Mouse (Mus musculus) liver, embryonic 11.5 days (tissue): Measurements from ENCODE around the gene Abce1. TPM values are rescaled to one million over a fixed set of nuclear protein-coding genes. Genes with fewer than 3 reads are reported as not detected.
A peak's percentile ranks its signal among the peaks of the same experiment; 100 is the strongest.
"Not testable (repeated sequence)": the region's sequence is repeated elsewhere in the genome, so short reads cannot be mapped to it uniquely, and the experiment has no call there.

ENCODE experiments used
- ATAC-seq: fragments of 200-750 bp; cut with Nextera tagmentation; replicated peaks from 2 replicates; pipeline ENCODE4 v1.8.0; 2017; ENCODE audit warnings: moderate number of reproducible peaks, mild to moderate bottlenecking, moderate TSS enrichment, moderate library complexity; ENCODE audit not compliant: low FRiP score
- DNase-seq: peaks from one replicate; pipeline ENCODE4 v3.0.0-alpha.2; 2017; ENCODE audit warnings: low spot score
- H3K27ac ChIP-seq: fragments of 300-500 bp; sonication (generic); 2 replicates; pipeline ENCODE4 v1.5.1; 2014; ENCODE audit warnings: mild to moderate bottlenecking, low read depth, low read length, control low read depth
- H3K27me3 ChIP-seq: fragments of 300-500 bp; sonication (generic); replicated peaks from 2 replicates; pipeline ENCODE4 v1.6.1; 2014; ENCODE audit warnings: low read length, mixed read lengths; ENCODE audit not compliant: control insufficient read depth, insufficient read depth
- H3K36me3 ChIP-seq: fragments of 300-500 bp; sonication (generic); 2 replicates; pipeline ENCODE4 v1.6.1; 2014; ENCODE audit warnings: mild to moderate bottlenecking, low read length, moderate library complexity, mixed read lengths; ENCODE audit not compliant: control insufficient read depth, insufficient read depth
- H3K4me1 ChIP-seq: fragments of 300-500 bp; sonication (generic); replicated peaks from 2 replicates; pipeline ENCODE4 v1.6.1; 2014; ENCODE audit warnings: low read length, mixed read lengths; ENCODE audit not compliant: control insufficient read depth, insufficient read depth
- H3K4me2 ChIP-seq: fragments of 300-500 bp; sonication (generic); 2 replicates; pipeline ENCODE4 v1.6.1; 2014; ENCODE audit warnings: mild to moderate bottlenecking, control low read depth, moderate library complexity
- H3K4me3 ChIP-seq: fragments of 300-500 bp; sonication (generic); 2 replicates; pipeline ENCODE4 v1.5.1; 2014; ENCODE audit warnings: low read depth, low read length, control low read depth
- H3K9ac ChIP-seq: fragments of 300-500 bp; sonication (generic); 2 replicates; pipeline ENCODE4 v1.6.1; 2014; ENCODE audit warnings: low read depth, low read length, control low read depth
- H3K9me3 ChIP-seq: fragments of 300-500 bp; sonication (generic); 2 replicates; pipeline ENCODE4 v1.6.1; 2016; ENCODE audit warnings: low read length, inconsistent platforms, mixed read lengths; ENCODE audit not compliant: control insufficient read depth
- WGBS: fragments of 180-500 bp; shearing (Covaris S2); extraction: QIAGEN DNeasy Blood & Tissue Kit; methylation state at CpG from one replicate; pipeline ENCODE4 v1.1.7; 2014; 5-methylcytosine and 5-hydroxymethylcytosine counted together
- polyA plus RNA-seq: library from polyadenylated mRNA; unstranded; fragments of >200 nt; fragmentation: Nextera tagmentation; extraction: Ambion mirVana; gene quantifications from 2 replicates; pipeline ENCODE4 v1.2.1, GENCODE M21; 2014

The Abce1 gene
- polyA plus RNA-seq, 1 experiment from 2014 or later = 182 TPM

DNA sequence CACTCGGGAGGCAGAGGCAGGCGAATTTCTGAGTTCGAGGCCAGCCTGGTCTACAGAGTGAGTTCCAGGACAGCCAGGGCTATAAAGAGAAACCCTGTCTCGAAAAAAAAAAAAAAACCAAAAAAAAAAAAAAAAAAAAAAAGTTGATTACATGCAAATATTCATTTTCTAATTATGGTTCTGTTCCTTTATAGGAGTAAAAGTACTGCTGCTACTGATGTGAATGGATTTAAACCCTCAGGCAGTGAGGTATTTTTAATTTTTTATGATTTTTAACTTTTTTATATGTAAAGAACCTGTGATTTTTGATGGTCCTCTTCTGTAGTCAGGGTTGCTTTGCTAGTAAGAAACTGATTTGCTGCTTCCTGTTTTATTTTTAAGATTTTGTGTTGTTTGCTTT lies 52.8 kb downstream of the Abce1 start:
- DNase-seq, H3K27me3 ChIP-seq, H3K27ac ChIP-seq, H3K4me2 ChIP-seq, H3K4me3 ChIP-seq, H3K4me1 ChIP-seq, H3K9me3 ChIP-seq, H3K9ac ChIP-seq, ATAC-seq: not testable (repeated sequence)
- 92% methylated on average over 4 of the region's 4 CpGs for WGBS
- H3K36me3 ChIP-seq = peaks cover 38% of the 10 kb centered on the region

DNA sequence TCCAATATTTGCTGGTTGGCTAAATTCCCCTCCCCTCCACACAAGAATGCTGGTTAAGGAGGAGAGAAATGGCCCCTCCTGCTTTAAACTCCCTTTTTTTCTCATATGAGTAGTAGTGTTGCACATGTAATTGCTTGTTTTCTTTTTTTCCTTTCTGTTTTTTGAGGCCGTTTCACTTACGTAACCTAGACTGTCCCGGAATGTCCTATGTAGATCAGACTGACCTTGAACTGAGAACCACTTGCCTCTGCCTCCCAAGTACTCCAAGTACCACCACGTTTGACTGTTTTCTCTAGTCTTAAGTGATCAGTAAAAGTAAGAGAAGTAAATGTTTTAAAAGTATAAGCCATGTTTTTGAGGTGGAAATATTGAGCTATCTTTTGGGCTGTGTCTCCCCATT lies 57.8 kb downstream of the Abce1 start:
- DNase-seq = no peak
- Histone ChIP-seq H3K27ac (no peak overlapping the region), H3K36me3 (peaks cover 19% of the 10 kb centered on the region), H3K4me1 (no peaks in the 10 kb centered on the region), H3K9me3 (no peaks in the 10 kb centered on the region), H3K4me3 (no peak overlapping the region), H3K9ac (no peak overlapping the region), H3K4me2 (no peak overlapping the region), H3K27me3 (no peaks in the 10 kb centered on the region)
- 87% methylated on average over 4 of the region's 4 CpGs for WGBS
- no peak for ATAC-seq

DNA sequence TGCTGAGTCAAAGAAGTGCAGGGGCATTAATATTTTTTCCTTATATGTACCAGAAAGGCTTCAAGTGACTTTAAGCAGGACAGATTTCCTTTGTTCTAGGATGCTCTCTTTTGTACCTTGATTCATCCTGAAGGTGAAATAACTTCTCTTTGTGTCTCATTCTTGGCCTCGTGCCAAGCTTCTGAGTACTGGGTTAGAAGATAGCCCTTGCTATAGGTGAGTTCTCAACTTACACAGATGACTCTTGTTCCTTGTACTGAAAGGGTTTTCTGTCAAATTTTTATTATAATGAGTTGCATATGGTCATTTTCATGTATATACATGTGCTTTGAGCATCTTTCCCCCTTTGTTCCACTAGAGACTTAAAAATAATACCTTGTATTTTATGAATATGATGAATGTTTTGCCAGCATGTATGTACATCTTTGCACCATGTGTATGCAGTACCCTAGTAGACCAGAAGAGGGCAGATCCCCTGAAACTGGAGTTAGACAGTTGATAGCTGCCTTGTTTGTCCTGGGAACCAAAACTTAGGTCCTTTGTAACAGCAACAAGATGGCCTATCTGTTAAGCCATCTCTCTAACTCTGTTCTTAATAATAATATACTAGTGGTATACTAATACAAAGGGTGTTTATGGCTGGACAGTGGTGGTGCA lies 61.3 kb downstream of the Abce1 start:
- WGBS = 83% methylated on average over 1 of the region's 1 CpGs
- Histone ChIP-seq H3K4me2 (no peak overlapping the region), H3K27me3 (no peaks in the 10 kb centered on the region), H3K4me3 (no peak overlapping the region), H3K9ac (no peak overlapping the region), H3K36me3 (peaks cover 21% of the 10 kb centered on the region), H3K4me1 (no peaks in the 10 kb centered on the region), H3K27ac (no peak overlapping the region), H3K9me3 (no peaks in the 10 kb centered on the region)
- DNase-seq = no peak
- 0 out of 2 replicates have a peak, but pooled peaks have one; percentile 41 for ATAC-seq

DNA sequence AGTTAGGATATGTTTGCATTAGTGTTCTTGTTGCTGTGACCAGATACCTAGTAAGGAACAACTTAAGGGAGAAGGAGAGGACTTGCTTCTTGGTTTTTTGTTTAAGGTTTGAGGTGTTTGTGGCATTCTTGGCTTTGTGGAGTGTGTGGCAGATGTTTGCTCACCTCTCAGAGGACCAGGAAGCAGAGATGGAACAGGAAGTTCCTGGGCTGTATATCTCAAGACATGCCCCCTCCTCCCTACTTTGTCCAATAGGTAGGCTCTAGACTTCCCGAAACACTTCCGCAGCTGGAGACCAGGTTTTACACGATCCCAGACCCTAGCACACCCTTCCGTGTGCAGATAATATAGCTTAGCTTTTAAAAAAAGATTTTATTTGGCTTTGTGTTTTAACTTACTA lies 62.0 kb downstream of the Abce1 start:
- Histone ChIP-seq H3K9me3 (no peaks in the 10 kb centered on the region), H3K9ac (no peak overlapping the region)

DNA sequence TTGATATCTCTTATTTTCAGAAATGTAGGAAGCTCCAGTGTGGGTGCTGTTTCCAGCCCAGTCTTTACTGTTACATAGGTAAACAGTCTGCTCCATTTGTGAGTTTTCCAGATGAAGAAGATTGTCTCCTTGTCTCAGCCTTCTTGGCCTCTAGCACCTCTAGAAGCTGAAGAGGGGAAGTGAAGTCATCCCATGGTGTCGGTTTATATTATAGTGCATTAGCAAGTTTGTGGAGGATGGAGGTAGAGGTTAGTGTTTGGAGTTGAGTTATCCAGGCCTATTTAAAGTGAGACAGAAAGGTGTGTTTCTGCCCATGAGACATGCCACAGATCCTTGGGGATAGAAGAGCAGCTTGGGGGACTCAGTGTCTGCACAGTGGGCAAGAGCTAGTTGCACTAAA lies 70.4 kb downstream of the Abce1 start:
- peaks cover 9% of the 10 kb centered on the region; the same call in 1 of the 2 replicates for H3K36me3 ChIP-seq
- H3K9ac ChIP-seq = peak overlapping the region; percentile 49
- no peak overlapping the region for H3K27ac ChIP-seq
- no peak for ATAC-seq
- H3K4me1 ChIP-seq = peaks cover 29% of the 10 kb centered on the region
- no peaks in the 10 kb centered on the region for H3K27me3 ChIP-seq
- peak overlapping the region; percentile 97 for H3K4me3 ChIP-seq
- H3K9me3 ChIP-seq = no peaks in the 10 kb centered on the region
- 8% methylated on average over 1 of the region's 1 CpGs for WGBS
- DNase-seq = no peak
- H3K4me2 ChIP-seq = peak overlapping the region; percentile 86

More for the DNA sequence above, 62.0 kb downstream of the Abce1 start:
- WGBS = 92% methylated on average over 4 of the region's 4 CpGs
- DNase-seq (no peak), ATAC-seq (no peak)
- no peak overlapping the region for H3K4me2 ChIP-seq
- H3K36me3 ChIP-seq = peaks cover 20% of the 10 kb centered on the region
- no peak overlapping the region for H3K4me3 ChIP-seq
- no peaks in the 10 kb centered on the region for H3K27me3 ChIP-seq
- H3K4me1 ChIP-seq = peaks cover under 1% of the 10 kb centered on the region; the same call in 1 of the 2 replicates
- H3K27ac ChIP-seq = no peak overlapping the region

DNA sequence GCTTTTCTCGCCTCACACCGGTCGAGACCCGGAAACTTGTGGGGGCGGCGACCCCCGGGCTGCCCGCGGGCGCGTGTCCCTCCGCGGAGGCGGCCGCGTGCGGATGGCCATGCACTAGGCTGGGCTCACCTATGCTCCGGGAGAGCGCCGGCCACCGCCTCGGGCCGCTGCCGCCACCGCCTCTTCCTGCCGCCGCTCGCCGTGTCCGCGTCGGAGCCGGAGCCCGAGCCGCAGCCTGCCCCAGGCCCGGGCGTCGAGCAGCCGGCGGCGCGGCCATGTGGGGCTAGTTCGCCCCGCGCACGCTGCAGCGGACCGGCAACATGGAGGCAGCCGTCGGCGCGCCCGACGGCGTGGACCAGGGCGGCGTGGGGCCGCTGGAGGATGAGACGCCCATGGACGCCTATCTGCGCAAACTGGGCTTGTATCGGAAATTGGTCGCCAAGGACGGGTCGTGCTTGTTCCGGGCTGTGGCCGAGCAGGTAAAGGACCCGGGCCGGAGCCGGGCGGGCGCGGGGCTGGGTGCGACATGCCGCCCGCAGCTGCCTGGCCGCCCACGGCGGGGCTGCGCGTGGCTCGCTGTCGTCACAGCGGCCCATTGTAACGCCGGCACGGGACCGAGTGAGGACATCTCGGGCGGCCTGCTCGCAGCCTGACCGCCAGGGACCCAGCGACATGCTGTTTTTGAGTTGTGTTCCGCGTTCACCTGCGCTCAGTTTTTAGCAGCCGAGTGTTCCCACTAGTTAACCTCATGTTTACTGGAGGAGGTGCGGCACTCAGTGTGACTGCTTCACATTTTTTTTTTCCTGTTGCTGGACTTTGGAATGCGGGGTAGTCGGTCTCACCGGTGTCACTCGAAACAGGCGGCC lies 71.7 kb downstream of the Abce1 start, which contains the start of gene Otud4:
Gene Otud4 (plus strand): TSS at position 33 of the 866 bp plus-strand sequence.
- H3K4me3 ChIP-seq = peak within 1 kb of the TSS; percentile 97
- H3K36me3 ChIP-seq = peaks cover 7% of the 10 kb centered on the region; the same call in 1 of the 2 replicates
- no peaks in the 10 kb centered on the region for H3K9me3 ChIP-seq
- no peak for DNase-seq
- H3K27me3 ChIP-seq = no peaks in the 10 kb centered on the region
- peak; percentile 45 for ATAC-seq
- peak within 1 kb of the TSS; percentile 97 for H3K9ac ChIP-seq
- under 1% methylated on average over 94 of the region's 103 CpGs for WGBS
- H3K4me1 ChIP-seq = peaks cover 29% of the 10 kb centered on the region
- peak within 1 kb of the TSS; percentile 96 for H3K27ac ChIP-seq
- peak within 1 kb of the TSS; percentile 86 for H3K4me2 ChIP-seq

DNA sequence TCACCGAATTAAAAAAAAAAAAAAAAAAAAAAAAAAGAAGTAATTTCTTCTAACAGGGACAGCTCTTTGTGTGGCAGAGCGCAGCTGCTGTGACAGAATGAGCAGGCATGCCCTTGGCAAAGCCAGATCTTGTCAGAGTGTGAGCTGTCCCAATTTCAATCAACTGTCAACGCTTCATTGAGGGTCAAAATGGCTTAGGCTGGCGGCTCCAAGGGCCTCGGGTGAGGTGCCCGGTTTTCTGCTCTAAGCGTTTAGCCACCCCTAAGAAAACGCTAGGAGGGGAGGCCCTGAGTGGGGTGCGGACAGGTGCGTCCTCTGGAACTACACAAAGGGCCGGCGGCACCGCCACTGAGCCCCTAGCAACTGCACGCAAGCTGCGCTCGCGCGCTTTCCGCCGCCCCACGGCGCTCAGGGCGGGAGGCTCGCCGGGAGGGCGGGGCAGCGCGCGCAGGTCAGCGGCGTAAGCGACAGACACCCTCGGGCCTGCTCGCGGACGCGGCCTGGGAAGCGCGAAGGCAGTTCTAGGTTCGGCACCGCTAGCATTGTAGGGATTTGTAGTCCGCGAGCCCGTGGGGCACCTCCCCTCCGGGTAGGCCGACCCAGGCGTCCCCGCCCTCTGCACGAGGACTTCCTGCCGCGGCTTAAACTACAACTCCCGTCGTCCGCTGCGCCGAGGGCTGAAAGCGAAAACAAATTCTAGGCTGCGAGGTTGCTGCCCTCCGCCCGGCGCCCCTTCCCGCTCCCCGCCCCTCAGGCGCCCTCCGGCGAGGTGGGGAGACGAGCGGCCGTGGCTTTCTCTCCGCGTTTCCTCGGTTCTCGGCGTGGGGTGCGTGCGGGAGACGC lies 72.6 kb downstream of the Abce1 start:
- WGBS = under 1% methylated on average over 77 of the region's 77 CpGs

DNA sequence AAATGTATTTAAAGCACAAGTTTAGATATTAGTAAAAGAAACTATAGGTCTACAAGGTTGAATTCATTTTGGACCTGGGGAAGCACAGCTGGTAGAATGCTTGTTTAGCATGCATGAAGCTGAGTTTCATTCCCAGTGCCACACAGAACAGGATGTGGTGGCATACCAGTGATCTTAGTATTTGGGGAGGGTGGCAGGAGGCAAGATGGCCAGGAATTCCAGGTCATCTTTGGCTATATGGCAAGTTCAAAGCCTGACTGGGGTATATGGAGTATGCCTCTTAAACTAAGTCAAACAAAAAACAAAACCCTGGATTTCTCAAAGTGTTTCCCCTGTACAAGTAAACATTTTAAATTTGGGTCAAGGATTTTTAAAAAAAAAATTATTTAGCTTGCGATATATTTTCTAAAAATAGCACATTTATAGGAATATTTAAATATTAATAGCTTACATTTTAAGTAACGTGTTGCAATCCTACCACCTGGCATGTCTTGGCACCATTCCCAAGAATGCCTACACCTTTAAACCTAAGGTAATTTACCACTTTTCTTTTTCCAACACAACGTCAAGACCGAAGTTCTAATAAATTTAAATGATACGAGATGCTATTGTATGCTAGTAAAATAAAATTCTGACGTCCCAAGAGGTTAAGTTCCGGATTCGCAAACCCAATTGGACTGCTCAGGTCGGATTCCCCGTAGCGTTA lies 73.4 kb downstream of the Abce1 start:
- 9% methylated on average over 11 of the region's 11 CpGs for whole genome bisulfite sequencing
- DNase-seq = no peak
- peaks cover 18% of the 10 kb centered on the region for H3K4me1 ChIP-seq
- peak overlapping the region; percentile 97 for H3K4me3 ChIP-seq
- ATAC-seq = no peak
- H3K9me3 ChIP-seq = no peaks in the 10 kb centered on the region
- no peaks in the 10 kb centered on the region for H3K36me3 ChIP-seq
- H3K27ac ChIP-seq = peak overlapping the region; percentile 67
- H3K27me3 ChIP-seq = no peaks in the 10 kb centered on the region
- H3K9ac ChIP-seq = peak overlapping the region; percentile 74
- H3K4me2 ChIP-seq = peak overlapping the region; percentile 86

More for the DNA sequence above, 72.6 kb downstream of the Abce1 start:
- peak overlapping the region; percentile 97 for H3K4me3 ChIP-seq
- H3K9me3 ChIP-seq = no peaks in the 10 kb centered on the region
- H3K9ac ChIP-seq = peak overlapping the region; percentile 97
- peaks cover under 1% of the 10 kb centered on the region; the same call in 1 of the 2 replicates for H3K36me3 ChIP-seq
- peak; percentile 95 for DNase-seq
- peak overlapping the region; percentile 86 for H3K4me2 ChIP-seq
- H3K27me3 ChIP-seq = no peaks in the 10 kb centered on the region
- peaks cover 23% of the 10 kb centered on the region for H3K4me1 ChIP-seq
- ATAC-seq = peak; percentile 99
- H3K27ac ChIP-seq = peak overlapping the region; percentile 96
